ENCODE assay signal across 26 mouse cellular contexts in genomic region chr16:27349235-27349634, GRCm38 (mm10). TPM values are rescaled to one million over a fixed set of nuclear protein-coding genes. Genes with fewer than 3 reads are reported as not detected.
DNase-seq lines count a peak whose midpoint lies in the region; ATAC-seq lines count a peak whose summit lies in the region.
"Had no signal": no experiment of that assay in that cellular context is flagged by ENCODE, and none has a peak within 500 bp of the region (broad histone marks: within the 10 kb centered on the region; RNA-seq: fewer than 3 reads in every experiment).

No protein-coding gene starts in this region.

- no peak overlapping the region for H3K27ac ChIP-seq in midbrain, embryonic 14.5 days (replicated peaks; ENCODE audit: low read depth, low read length)
- H3K27ac ChIP-seq: embryonic facial prominence, embryonic 10.5 days; forebrain, embryonic 13.5 days; heart, embryonic 13.5 days; hindbrain, embryonic 12.5 days; intestine, embryonic 15.5 days had no signal

- DNase-seq in 3T3-L1 (ENCODE audit: low read depth, low spot score): peak; percentile 40
- DNase-seq in CD4-positive, CD25-positive, alpha-beta regulatory T cell, adult 2 months (ENCODE audit: low read depth, low spot score): peak; percentile 76
- no peak for DNase-seq in cerebellum, adult 9-11 months
- no peak for DNase-seq in T-cell, adult 2 months (ENCODE audit: low spot score)
- no peak for DNase-seq in midbrain, embryonic 14.5 days
- no peak for DNase-seq in thymus, postnatal 0 days (ENCODE audit: low spot score)
- DNase-seq: adrenal gland, adult 2 months; cerebellum, postnatal 25 days; gastrocnemius, postnatal 36 days; kidney, postnatal 4 days; liver; lung, embryonic 14.5 days; right cerebral cortex, postnatal 4 days; thymus, postnatal 14 days had no signal

- H3K4me3 ChIP-seq in midbrain, embryonic 14.5 days (replicated peaks; ENCODE audit: low read depth, low read length): no peak overlapping the region
- H3K4me3 ChIP-seq: embryonic facial prominence, embryonic 10.5 days; forebrain, embryonic 13.5 days; heart, embryonic 13.5 days; hindbrain, embryonic 12.5 days; intestine, embryonic 15.5 days had no signal

- no peaks in the 10 kb centered on the region for H3K4me1 ChIP-seq in midbrain, embryonic 14.5 days (ENCODE audit: control insufficient read depth, insufficient read depth, low read length)
- H3K4me1 ChIP-seq: embryonic facial prominence, embryonic 10.5 days; forebrain, embryonic 13.5 days; heart, embryonic 13.5 days; hindbrain, embryonic 12.5 days; intestine, embryonic 15.5 days had no signal

- peak; percentile 72 for ATAC-seq in common myeloid progenitor, adult 5-6 weeks (replicated peaks; ENCODE audit: low read depth, poor library complexity, severe bottlenecking)
- peak; percentile 84 for ATAC-seq in monocyte, adult 5-6 weeks (replicated peaks; ENCODE audit: insufficient number of reproducible peaks, low FRiP score, low TSS enrichment, poor library complexity, severe bottlenecking)
- no peak for ATAC-seq in midbrain, embryonic 14.5 days (ENCODE audit: low FRiP score, low TSS enrichment)
- ATAC-seq: forebrain, embryonic 13.5 days; intestine, embryonic 15.5 days had no signal

- no peaks in the 10 kb centered on the region for H3K36me3 ChIP-seq in midbrain, embryonic 14.5 days (ENCODE audit: control insufficient read depth, insufficient read depth, low read length)
- H3K36me3 ChIP-seq: embryonic facial prominence, embryonic 10.5 days; heart, embryonic 13.5 days; hindbrain, embryonic 12.5 days; intestine, embryonic 15.5 days had no signal

- WGBS in midbrain, embryonic 14.5 days: 94% methylated on average over 2 of the region's 2 CpGs

- H3K9ac ChIP-seq in midbrain, embryonic 14.5 days (replicated peaks; ENCODE audit: low read length): no peak overlapping the region
- H3K9ac ChIP-seq: forebrain, embryonic 13.5 days; heart, embryonic 13.5 days; hindbrain, embryonic 12.5 days; intestine, embryonic 15.5 days; lung, embryonic 14.5 days had no signal

- no peak overlapping the region for H3K4me2 ChIP-seq in midbrain, embryonic 14.5 days (ENCODE audit: low read length)
- H3K4me2 ChIP-seq: forebrain, embryonic 13.5 days; heart, embryonic 13.5 days; hindbrain, embryonic 12.5 days; intestine, embryonic 15.5 days; lung, embryonic 14.5 days had no signal

- H3K27me3 ChIP-seq in midbrain, embryonic 14.5 days (ENCODE audit: control insufficient read depth, insufficient read depth, low read length): no peaks in the 10 kb centered on the region
- H3K27me3 ChIP-seq: forebrain, embryonic 13.5 days; heart, embryonic 13.5 days; hindbrain, embryonic 12.5 days; intestine, embryonic 15.5 days had no signal

- no peaks in the 10 kb centered on the region for H3K9me3 ChIP-seq in midbrain, embryonic 14.5 days (ENCODE audit: control insufficient read depth, low read length)
- H3K9me3 ChIP-seq: embryonic facial prominence, embryonic 10.5 days; forebrain, embryonic 13.5 days; heart, embryonic 13.5 days; hindbrain, embryonic 12.5 days; intestine, embryonic 15.5 days had no signal

RNA-seq across cellular contexts. Expression of gene Uts2b, which starts 20.8 kb away (rescaled TPM):
- total RNA-seq in common myeloid progenitor, adult 5-6 weeks (2017): not detected in 2 replicates
- not detected in 3 replicates for total RNA-seq in monocyte, adult 5-6 weeks (2017)
- 0.43 and 0.90 TPM in 2 replicates for polyA plus RNA-seq in midbrain, embryonic 14.5 days (2014; fragmentation: Nextera tagmentation; extraction: Ambion mirVana)
- polyA plus RNA-seq in thymus, postnatal 0 days (2015; fragmentation: Nextera tagmentation; extraction: Ambion mirVana): 0.31 TPM in 1 of 2 replicates, not detected in the other
- total RNA-seq: adrenal gland, adult 2 months; gastrocnemius, postnatal 36 days; layer of hippocampus, postnatal 25 days; left cerebral cortex, postnatal 36 days had no signal
- polyA plus RNA-seq: adrenal gland, adult 2 months; embryonic facial prominence, embryonic 10.5 days; forebrain, embryonic 13.5 days; kidney, embryonic 14.5 days; lung, embryonic 14.5 days; midbrain, postnatal 0 days had no signal

RNA-seq across cellular contexts. Expression of gene Ccdc50, which starts 39.4 kb away (rescaled TPM):
- total RNA-seq in common myeloid progenitor, adult 5-6 weeks (2017): 112 and 131 TPM in 2 replicates
- total RNA-seq in monocyte, adult 5-6 weeks (2017): 219 to 276 TPM (median 271 TPM) in 3 replicates
- 74.2 and 80.3 TPM in 2 replicates for polyA plus RNA-seq in midbrain, embryonic 14.5 days (2014; fragmentation: Nextera tagmentation; extraction: Ambion mirVana)
- polyA plus RNA-seq in thymus, postnatal 0 days (2015; fragmentation: Nextera tagmentation; extraction: Ambion mirVana): 19.6 and 24.7 TPM in 2 replicates

RNA-seq across cellular contexts. Expression of gene Ostn, which starts 41.9 kb away (rescaled TPM):
- not detected in 2 replicates for total RNA-seq in common myeloid progenitor, adult 5-6 weeks (2017)
- total RNA-seq in monocyte, adult 5-6 weeks (2017): not detected in 3 replicates
- polyA plus RNA-seq in midbrain, embryonic 14.5 days (2014; fragmentation: Nextera tagmentation; extraction: Ambion mirVana): not detected in 2 replicates
- 0.22 and 0.23 TPM in 2 replicates for polyA plus RNA-seq in thymus, postnatal 0 days (2015; fragmentation: Nextera tagmentation; extraction: Ambion mirVana)
- total RNA-seq: adrenal gland, adult 2 months; layer of hippocampus, postnatal 25 days; left cerebral cortex, postnatal 36 days; midbrain, postnatal 0 days had no signal
- polyA plus RNA-seq: adrenal gland, adult 2 months; embryonic facial prominence, embryonic 10.5 days; forebrain, embryonic 13.5 days; heart, embryonic 13.5 days; hindbrain, embryonic 12.5 days; kidney, embryonic 14.5 days; lung, embryonic 14.5 days; midbrain, postnatal 0 days; neural tube, embryonic 14.5 days had no signal

Comparison
In these comparisons a context has a peak if more than half of its experiments do, and no peak if none do; other contexts are left out.
1. DNase-seq: peak in 3T3-L1 (single experiment) and CD4-positive, CD25-positive, alpha-beta regulatory T cell, adult 2 months (single experiment); none in cerebellum, adult 9-11 months (single experiment), T-cell, adult 2 months (single experiment), midbrain, embryonic 14.5 days (single experiment) and thymus, postnatal 0 days (single experiment).